Mouse (Mus musculus): ENCODE measurements around the gene Hddc3. TPM values are rescaled to one million over a fixed set of nuclear protein-coding genes. Genes with fewer than 3 reads are reported as not detected.
A peak's percentile ranks its signal among the peaks of the same experiment; 100 is the strongest.
"Not testable (repeated sequence)": the region's sequence is repeated elsewhere in the genome, so short reads cannot be mapped to it uniquely, and the experiment has no call there.

Gene Hddc3
- polyA plus RNA-seq, 1 experiment from 2014 or later: 20.2 TPM

- Histone ChIP-seq H3K9me3 (replicated peaks) (no peaks in the 10 kb centered on the region), H3K4me2 (replicated peaks) (no peak overlapping the region), H3K9ac (no peak overlapping the region), H3K27ac (no peak overlapping the region), H3K27me3 (no peaks in the 10 kb centered on the region), H3K36me3 (peaks cover 63% of the 10 kb centered on the region), H3K4me3 (no peak overlapping the region), H3K4me1 (no peaks in the 10 kb centered on the region; the same call in 1 of the 2 replicates)
- WGBS: 78% methylated on average over 1 of the region's 1 CpGs
- ATAC-seq (ENCODE audit: low FRiP score): no peak
Measured at GRCm38 (mm10) chr7:80317439-80318115, 25.3 kb upstream of the Hddc3 start.

GRCm38 (mm10) chr7:80318670-80319069 lies 24.2 kb upstream of the Hddc3 start:
- Histone ChIP-seq H3K27me3 (no peaks in the 10 kb centered on the region), H3K4me3 (no peak overlapping the region), H3K9ac (no peak overlapping the region), H3K4me2 (replicated peaks) (no peak overlapping the region), H3K36me3 (peaks cover 53% of the 10 kb centered on the region), H3K9me3 (replicated peaks) (no peaks in the 10 kb centered on the region), H3K4me1 (peaks cover 9% of the 10 kb centered on the region), H3K27ac (no peak overlapping the region)
- 91% methylated on average over 4 of the region's 4 CpGs for WGBS
- no peak for ATAC-seq (ENCODE audit: low FRiP score)

DNA sequence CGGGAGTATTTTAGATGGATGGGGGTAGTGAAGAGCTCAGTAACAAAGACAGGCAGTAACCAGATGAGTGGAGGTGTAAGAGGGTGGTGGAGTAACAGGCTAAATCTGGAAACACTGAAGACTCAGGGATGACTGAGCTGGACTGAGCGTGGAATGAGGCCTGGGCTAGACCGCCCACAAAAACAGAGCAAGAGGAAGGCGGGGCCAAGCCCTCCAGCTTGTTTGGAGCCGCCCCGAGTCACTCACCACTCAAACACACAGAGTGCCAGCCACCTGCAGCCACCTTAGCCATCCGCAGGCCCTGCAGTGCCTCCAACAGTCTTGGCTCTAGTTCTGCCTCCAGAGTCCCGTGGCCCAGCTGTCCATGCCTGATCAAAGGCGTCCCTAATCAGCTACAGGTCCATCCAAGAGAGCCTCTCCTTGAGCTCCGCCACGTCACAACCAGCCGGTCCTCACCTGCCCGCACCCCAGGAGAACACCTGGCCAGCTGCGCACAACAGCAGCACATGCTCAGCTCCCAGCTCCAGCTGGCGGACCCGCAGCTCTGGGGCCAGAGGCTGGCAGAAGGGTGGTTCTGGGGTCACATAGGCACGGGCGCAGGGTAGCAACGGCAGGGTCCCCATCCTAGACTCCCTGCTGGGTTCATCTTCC lies 22.9 kb upstream of the Hddc3 start:
- no peak overlapping the region for H3K27ac ChIP-seq
- H3K9ac ChIP-seq: no peak overlapping the region
- no peak for ATAC-seq (ENCODE audit: low FRiP score)

GRCm38 (mm10) chr7:80323336-80323735 lies 19.6 kb upstream of the Hddc3 start:
- 23% methylated on average over 8 of the region's 8 CpGs for WGBS
- H3K9me3 ChIP-seq (replicated peaks): no peaks in the 10 kb centered on the region
- no peak for ATAC-seq (ENCODE audit: low FRiP score)

More for the DNA sequence above, 22.9 kb upstream of the Hddc3 start:
- WGBS: 86% methylated on average over 19 of the region's 19 CpGs
- Histone ChIP-seq H3K4me3 (no peak overlapping the region), H3K9me3 (replicated peaks) (no peaks in the 10 kb centered on the region), H3K4me2 (replicated peaks) (no peak overlapping the region), H3K36me3 (peaks cover 41% of the 10 kb centered on the region), H3K4me1 (peaks cover 9% of the 10 kb centered on the region), H3K27me3 (no peaks in the 10 kb centered on the region)

DNA sequence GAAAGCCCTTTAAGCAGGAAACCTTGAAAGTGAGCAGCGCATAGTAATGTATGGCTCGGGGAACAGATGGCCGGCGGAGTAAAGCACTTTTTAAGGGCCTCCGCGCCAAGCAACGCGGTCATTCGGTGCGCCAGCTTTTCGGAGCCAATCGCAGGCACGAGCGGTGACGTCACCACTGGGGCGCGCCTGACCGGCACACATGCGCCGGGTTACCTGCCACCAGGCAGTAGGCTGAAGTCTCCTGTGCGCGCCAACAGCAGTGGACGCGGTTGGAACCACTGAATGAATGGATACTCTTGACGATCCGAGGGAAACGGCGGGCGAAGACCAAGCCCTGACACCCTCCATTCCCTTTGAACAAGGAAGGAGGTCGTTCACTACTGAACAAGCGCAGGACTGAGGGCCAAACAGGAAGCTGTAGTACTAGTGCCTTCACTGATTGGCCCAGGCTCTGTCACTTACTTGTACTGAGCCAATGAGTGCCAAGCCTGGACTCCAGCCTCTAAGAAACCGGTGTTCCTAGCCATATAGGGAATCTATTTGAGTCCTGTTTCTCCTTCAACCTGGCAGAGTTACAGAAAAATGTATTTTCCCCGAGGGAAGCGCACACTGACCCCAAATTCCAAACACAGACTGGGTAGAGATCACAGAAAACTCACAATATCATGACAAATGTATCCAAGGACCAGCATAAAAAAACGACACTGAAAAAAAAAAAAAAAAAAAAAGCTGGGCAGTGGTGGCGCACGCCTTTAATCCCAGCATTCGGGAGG lies 18.7 kb upstream of the Hddc3 start, which contains the start of gene Rccd1:
Gene Rccd1 (minus strand): TSS at position 412 of the 773 bp plus-strand sequence.
- H3K4me2 ChIP-seq (replicated peaks): peak within 1 kb of the TSS; percentile 57
- peak within 1 kb of the TSS; percentile 83 for H3K27ac ChIP-seq
- WGBS: 3% methylated on average over 38 of the region's 38 CpGs
- H3K4me3 ChIP-seq: peak within 1 kb of the TSS; percentile 56
- H3K9ac ChIP-seq: peak within 1 kb of the TSS; percentile 63
- peaks cover 9% of the 10 kb centered on the region for H3K4me1 ChIP-seq
- H3K27me3 ChIP-seq: no peaks in the 10 kb centered on the region
- H3K36me3 ChIP-seq: peaks cover 60% of the 10 kb centered on the region
- ATAC-seq (ENCODE audit: low FRiP score): peak; percentile 99
- H3K9me3 ChIP-seq (replicated peaks): no peaks in the 10 kb centered on the region

More at GRCm38 (mm10) chr7:80323336-80323735, 19.6 kb upstream of the Hddc3 start:
- no peaks in the 10 kb centered on the region for H3K27me3 ChIP-seq
- peak overlapping the region; percentile 57 for H3K4me2 ChIP-seq (replicated peaks)
- no peak overlapping the region for H3K27ac ChIP-seq
- peak overlapping the region; percentile 56 for H3K4me3 ChIP-seq
- peaks cover 9% of the 10 kb centered on the region for H3K4me1 ChIP-seq
- peaks cover 56% of the 10 kb centered on the region for H3K36me3 ChIP-seq
- H3K9ac ChIP-seq: peak overlapping the region; percentile 63

DNA sequence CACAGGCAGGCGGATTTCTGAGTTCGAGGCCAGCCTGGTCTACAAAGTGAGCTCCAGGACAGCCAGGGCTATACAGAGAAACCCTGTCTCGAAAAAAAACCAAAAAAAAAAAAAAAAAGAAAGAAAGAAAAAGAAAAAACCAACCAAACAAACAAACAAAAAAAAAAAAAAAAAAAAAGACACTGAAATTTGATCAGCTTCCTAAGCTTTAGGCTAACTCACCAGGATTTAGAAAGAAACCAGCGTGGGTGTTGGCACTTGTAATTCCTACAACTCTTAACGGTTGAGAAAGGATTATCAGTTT lies 18.1 kb upstream of the Hddc3 start:
- not testable (repeated sequence) for H3K9ac ChIP-seq; H3K9me3 ChIP-seq (replicated peaks); H3K27me3 ChIP-seq; H3K4me1 ChIP-seq; ATAC-seq (ENCODE audit: low FRiP score); H3K4me3 ChIP-seq
- Histone ChIP-seq H3K27ac (peak overlapping the region; percentile 83), H3K4me2 (replicated peaks) (0 out of 2 replicates have a peak overlapping the region, but pooled peaks have one; percentile 57), H3K36me3 (peaks cover 61% of the 10 kb centered on the region)
- WGBS: 50% methylated on average over 4 of the region's 5 CpGs

- no peak for ATAC-seq (ENCODE audit: low FRiP score)
- Histone ChIP-seq H3K36me3 (peaks cover 61% of the 10 kb centered on the region), H3K9ac (0 out of 2 replicates have a peak overlapping the region, but pooled peaks have one; percentile 8), H3K4me3 (no peak overlapping the region), H3K27ac (peak overlapping the region; percentile 12; the same call in 1 of the 2 replicates), H3K27me3 (no peaks in the 10 kb centered on the region), H3K4me2 (replicated peaks) (no peak overlapping the region), H3K4me1 (peaks cover 9% of the 10 kb centered on the region), H3K9me3 (replicated peaks) (no peaks in the 10 kb centered on the region)
- 96% methylated on average over 16 of the region's 16 CpGs for WGBS
Measured at GRCm38 (mm10) chr7:80325292-80325868, 17.5 kb upstream of the Hddc3 start.

DNA sequence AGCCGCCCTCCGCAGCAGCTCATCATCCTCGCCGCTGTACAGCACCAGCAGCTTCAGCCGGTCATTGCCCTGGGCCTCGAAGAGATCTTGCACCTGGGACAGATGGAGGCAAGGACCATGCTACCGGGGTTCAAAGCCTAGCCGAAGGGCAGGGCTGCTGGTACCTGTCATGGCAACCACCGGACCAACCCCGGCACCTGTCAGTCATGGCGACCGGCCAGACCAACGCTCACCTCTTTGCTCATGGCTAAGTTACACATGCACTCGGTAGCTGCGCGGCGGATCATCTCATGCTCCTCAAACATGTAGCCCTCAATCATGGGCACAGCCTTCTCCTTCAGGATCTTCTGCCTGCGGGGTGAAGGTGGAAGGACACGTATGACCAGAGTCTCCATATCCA lies 16.8 kb upstream of the Hddc3 start:
- 97% methylated on average over 19 of the region's 19 CpGs for WGBS
- Histone ChIP-seq H3K27ac (no peak overlapping the region), H3K9me3 (replicated peaks) (no peaks in the 10 kb centered on the region), H3K27me3 (no peaks in the 10 kb centered on the region), H3K4me3 (no peak overlapping the region), H3K4me2 (replicated peaks) (no peak overlapping the region), H3K36me3 (peaks cover 62% of the 10 kb centered on the region), H3K9ac (0 out of 2 replicates have a peak overlapping the region, but pooled peaks have one; percentile 8), H3K4me1 (peaks cover 9% of the 10 kb centered on the region)
- no peak for ATAC-seq (ENCODE audit: low FRiP score)

- no peak overlapping the region for H3K4me2 ChIP-seq (replicated peaks)
- 94% methylated on average over 8 of the region's 8 CpGs for WGBS
- peaks cover 100% of the 10 kb centered on the region for H3K36me3 ChIP-seq
- H3K4me1 ChIP-seq: no peaks in the 10 kb centered on the region
- H3K27me3 ChIP-seq: no peaks in the 10 kb centered on the region
- ATAC-seq (ENCODE audit: low FRiP score): no peak
- H3K4me3 ChIP-seq: no peak overlapping the region
- H3K9me3 ChIP-seq (replicated peaks): no peaks in the 10 kb centered on the region
- no peak overlapping the region for H3K9ac ChIP-seq
- no peak overlapping the region for H3K27ac ChIP-seq
Measured at GRCm38 (mm10) chr7:80330278-80330677, 12.6 kb upstream of the Hddc3 start.

DNA sequence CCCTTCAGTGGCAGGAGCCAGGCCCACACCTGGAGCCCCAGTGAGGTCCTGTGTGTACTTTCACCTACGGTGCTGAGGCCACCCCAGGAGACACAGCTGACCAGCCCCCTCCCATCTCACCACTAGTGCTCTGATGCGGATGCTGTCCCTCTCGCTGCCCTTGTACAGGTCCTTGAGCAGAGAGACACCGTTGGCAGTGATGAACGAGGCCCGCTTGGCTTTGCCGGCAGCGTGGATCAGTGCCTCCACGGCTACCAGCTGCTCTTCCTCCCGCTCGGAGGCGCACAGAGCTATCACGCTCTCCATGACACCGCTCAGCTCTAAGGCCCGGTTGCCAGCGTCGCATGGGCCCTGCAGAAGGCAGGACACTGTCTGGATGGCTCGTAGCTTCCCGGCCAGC lies 11.5 kb upstream of the Hddc3 start:
- ATAC-seq (ENCODE audit: low FRiP score): no peak
- no peak overlapping the region for H3K9ac ChIP-seq
- H3K36me3 ChIP-seq: peaks cover 100% of the 10 kb centered on the region
- WGBS: 89% methylated on average over 19 of the region's 19 CpGs
- H3K4me3 ChIP-seq: no peak overlapping the region
- no peak overlapping the region for H3K27ac ChIP-seq
- H3K4me2 ChIP-seq (replicated peaks): no peak overlapping the region
- H3K9me3 ChIP-seq (replicated peaks): no peaks in the 10 kb centered on the region
- no peaks in the 10 kb centered on the region for H3K27me3 ChIP-seq
- H3K4me1 ChIP-seq: no peaks in the 10 kb centered on the region

DNA sequence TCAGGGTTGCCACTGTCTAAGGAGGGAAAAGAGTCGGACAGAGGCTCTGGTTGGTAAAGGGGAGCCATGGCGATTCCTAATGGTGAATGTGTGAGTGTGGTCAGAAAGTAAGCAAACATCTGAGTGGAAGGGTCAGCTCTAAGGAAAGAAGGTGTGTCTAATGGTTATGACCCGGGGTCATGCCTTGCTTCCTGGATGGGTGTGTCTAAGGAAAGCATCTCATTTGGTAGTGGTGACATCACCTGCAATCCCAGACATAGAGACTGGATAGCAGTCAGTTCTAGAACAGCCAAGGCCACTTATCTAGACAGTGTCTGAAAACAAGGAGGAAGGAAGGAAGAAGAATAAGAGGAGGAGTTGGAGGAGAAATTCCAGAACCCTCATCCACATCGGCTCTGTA lies 8.1 kb upstream of the Hddc3 start:
- Histone ChIP-seq H3K27ac (no peak overlapping the region), H3K27me3 (no peaks in the 10 kb centered on the region), H3K4me1 (peaks cover 21% of the 10 kb centered on the region), H3K4me2 (replicated peaks) (no peak overlapping the region), H3K9me3 (replicated peaks) (no peaks in the 10 kb centered on the region), H3K4me3 (no peak overlapping the region), H3K36me3 (peaks cover 81% of the 10 kb centered on the region), H3K9ac (no peak overlapping the region)
- 96% methylated on average over 4 of the region's 4 CpGs for WGBS
- ATAC-seq (ENCODE audit: low FRiP score): no peak

DNA sequence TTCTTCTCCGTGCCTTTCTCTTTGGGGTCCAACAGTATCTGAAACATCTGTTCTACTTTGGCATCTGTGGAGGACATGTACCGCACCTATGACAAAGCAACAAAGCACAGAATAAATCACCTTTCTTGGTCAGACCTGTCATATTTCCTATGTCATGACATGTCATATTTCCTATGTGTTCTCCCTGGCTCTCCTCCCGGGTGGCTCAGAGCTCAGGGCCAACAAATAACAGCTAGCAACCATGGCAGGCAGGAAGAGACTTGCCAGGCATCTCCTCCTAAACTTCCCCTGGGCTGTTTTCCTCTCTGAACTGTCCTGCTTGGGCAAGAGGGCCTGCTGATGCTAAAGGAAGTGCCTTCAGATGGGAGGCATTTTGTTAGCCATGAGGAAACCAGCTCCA lies 6.0 kb upstream of the Hddc3 start:
- no peaks in the 10 kb centered on the region for H3K27me3 ChIP-seq
- no peak for ATAC-seq (ENCODE audit: low FRiP score)
- peaks cover 60% of the 10 kb centered on the region for H3K36me3 ChIP-seq
- H3K27ac ChIP-seq: no peak overlapping the region
- no peak overlapping the region for H3K4me2 ChIP-seq (replicated peaks)
- no peak overlapping the region for H3K4me3 ChIP-seq
- 95% methylated on average over 3 of the region's 3 CpGs for WGBS
- no peaks in the 10 kb centered on the region for H3K9me3 ChIP-seq (replicated peaks)
- peaks cover 36% of the 10 kb centered on the region for H3K4me1 ChIP-seq
- no peak overlapping the region; the same call in 1 of the 2 replicates for H3K9ac ChIP-seq

Data from hindbrain, embryonic 12.5 days (tissue).